Mouse (Mus musculus) hindbrain, postnatal 0 days (tissue): ENCODE data around the gene Lrrc58. TPM values are rescaled to one million over a fixed set of nuclear protein-coding genes. Genes with fewer than 3 reads are reported as not detected.

Experiments used
- ATAC-seq: fragments of 200-750 bp; cut with Nextera tagmentation; 2 replicates; pipeline ENCODE4 v1.8.0; 2017; ENCODE audit warnings: mild to moderate bottlenecking, moderate TSS enrichment, moderate library complexity
- DNase-seq: peaks from one replicate; pipeline ENCODE4 v3.0.0-alpha.2; 2015; ENCODE audit warnings: low spot score
- H3K27ac ChIP-seq: fragments of 300-500 bp; sonication (generic); 2 replicates; pipeline ENCODE4 v1.5.1; 2014; ENCODE audit warnings: mild to moderate bottlenecking
- H3K27me3 ChIP-seq: fragments of 300-500 bp; sonication (generic); 2 replicates; pipeline ENCODE4 v1.6.1; 2014; ENCODE audit warnings: low read length, mixed read lengths; ENCODE audit not compliant: insufficient read depth
- H3K36me3 ChIP-seq: fragments of 300-500 bp; sonication (generic); 2 replicates; pipeline ENCODE4 v1.6.1; 2014; ENCODE audit warnings: low read length, mixed read lengths; ENCODE audit not compliant: insufficient read depth
- H3K4me1 ChIP-seq: fragments of 300-500 bp; sonication (generic); 2 replicates; pipeline ENCODE4 v1.6.1; 2014; ENCODE audit warnings: antibody characterized with exemption, low read length, mixed read lengths; ENCODE audit not compliant: insufficient read depth
- H3K4me2 ChIP-seq: fragments of 300-500 bp; sonication (generic); 2 replicates; pipeline ENCODE4 v1.6.1; 2014; ENCODE audit warnings: low read depth, mild to moderate bottlenecking, low read length, moderate library complexity, mixed read lengths
- H3K4me3 ChIP-seq: fragments of 300-500 bp; sonication (generic); 2 replicates; pipeline ENCODE4 v1.5.1; 2014; ENCODE audit warnings: low read length
- H3K9ac ChIP-seq: fragments of 300-500 bp; sonication (generic); replicated peaks from 2 replicates; pipeline ENCODE4 v1.6.1; 2014; ENCODE audit warnings: mild to moderate bottlenecking, low read length, moderate library complexity, mixed read lengths
- H3K9me3 ChIP-seq: fragments of 300-500 bp; sonication (generic); 2 replicates; pipeline ENCODE4 v1.6.1; 2016; ENCODE audit warnings: low read length, mixed read lengths
- CTCF ChIP-seq: IDR thresholded peaks from 2 replicates; pipeline ENCODE4 v1.5.1; 2016; ENCODE audit warnings: antibody characterized with exemption, control low read depth, low read depth
- WGBS: fragments of 180-500 bp; shearing (Covaris S2); extraction: QIAGEN DNeasy Blood & Tissue Kit; methylation state at CpG from one replicate; pipeline ENCODE4 v1.1.7; 2014; 5-methylcytosine and 5-hydroxymethylcytosine counted together
- polyA plus RNA-seq: library from polyadenylated mRNA; unstranded; fragments of >200 nt; fragmentation: Nextera tagmentation; extraction: Ambion mirVana; gene quantifications from 2 replicates; pipeline ENCODE4 v1.2.1, GENCODE M21; 2015
- total RNA-seq: library from RNA; depleted of rRNA; stranded (reverse); fragments of >200 nt; gene quantifications from 2 replicates; pipeline ENCODE4 v1.2.3, GENCODE M21; 2014

Lrrc58 gene
- total and polyA plus RNA-seq, 2 experiments from 2014 or later, result 48.2 to 91.1 TPM

- no peak overlapping the region for H3K27ac ChIP-seq
- no peak for TF ChIP-seq CTCF
- H3K4me2 ChIP-seq, result no peak overlapping the region
- H3K36me3 ChIP-seq, result no peaks in the 10 kb centered on the region
- no peak for ATAC-seq
- no peak for DNase-seq
- no peaks in the 10 kb centered on the region for H3K9me3 ChIP-seq
- no peak overlapping the region for H3K4me3 ChIP-seq
- no peak overlapping the region for H3K9ac ChIP-seq
- H3K4me1 ChIP-seq, result no peaks in the 10 kb centered on the region
- H3K27me3 ChIP-seq, result no peaks in the 10 kb centered on the region
- 78% methylated on average over 5 of the region's 5 CpGs for WGBS
These were observed 13.6 kb upstream of the Lrrc58 start for GRCm38 (mm10) chr16:37854593-37854992.

GRCm38 (mm10) chr16:37855583-37855982 is 12.6 kb upstream of the Lrrc58 start:
- Histone ChIP-seq H3K9ac (no peak overlapping the region), H3K36me3 (no peaks in the 10 kb centered on the region), H3K4me1 (no peaks in the 10 kb centered on the region), H3K4me2 (no peak overlapping the region), H3K9me3 (no peaks in the 10 kb centered on the region), H3K27ac (no peak overlapping the region), H3K4me3 (no peak overlapping the region), H3K27me3 (no peaks in the 10 kb centered on the region)
- ATAC-seq (no peak), DNase-seq (no peak)
- WGBS, result 80% methylated on average over 8 of the region's 8 CpGs
- no peak for TF ChIP-seq CTCF

- Histone ChIP-seq H3K9me3 (no peaks in the 10 kb centered on the region), H3K4me3 (no peak overlapping the region), H3K4me2 (no peak overlapping the region), H3K27me3 (no peaks in the 10 kb centered on the region), H3K27ac (no peak overlapping the region), H3K9ac (no peak overlapping the region), H3K4me1 (no peaks in the 10 kb centered on the region), H3K36me3 (no peaks in the 10 kb centered on the region)
- ATAC-seq, result no peak
- no peak for DNase-seq
- WGBS, result 61% methylated on average over 3 of the region's 3 CpGs
- no peak for TF ChIP-seq CTCF
These were observed 11.9 kb upstream of the Lrrc58 start for GRCm38 (mm10) chr16:37856327-37856726.

- H3K36me3 ChIP-seq, result no peaks in the 10 kb centered on the region
- no peaks in the 10 kb centered on the region for H3K4me1 ChIP-seq
- H3K27me3 ChIP-seq, result no peaks in the 10 kb centered on the region
- no peaks in the 10 kb centered on the region for H3K9me3 ChIP-seq
- no peak for TF ChIP-seq CTCF
- ATAC-seq (no peak), DNase-seq (no peak)
- H3K9ac ChIP-seq, result no peak overlapping the region
- H3K4me2 ChIP-seq, result no peak overlapping the region
- H3K4me3 ChIP-seq, result no peak overlapping the region
- H3K27ac ChIP-seq, result no peak overlapping the region
- WGBS, result 48% methylated on average over 8 of the region's 8 CpGs
These were observed 10.7 kb upstream of the Lrrc58 start for GRCm38 (mm10) chr16:37857495-37857894.

- ATAC-seq, result no peak
- Histone ChIP-seq H3K4me3 (no peak overlapping the region), H3K27me3 (no peaks in the 10 kb centered on the region), H3K27ac (no peak overlapping the region), H3K4me1 (no peaks in the 10 kb centered on the region), H3K36me3 (no peaks in the 10 kb centered on the region), H3K9me3 (no peaks in the 10 kb centered on the region), H3K9ac (no peak overlapping the region), H3K4me2 (no peak overlapping the region)
- no peak for DNase-seq
- WGBS, result 79% methylated on average over 7 of the region's 7 CpGs
- no peak for TF ChIP-seq CTCF
These were observed 8.0 kb upstream of the Lrrc58 start for GRCm38 (mm10) chr16:37860213-37860612.

- 90% methylated on average over 7 of the region's 7 CpGs for WGBS
- H3K9me3 ChIP-seq, result no peaks in the 10 kb centered on the region
- no peaks in the 10 kb centered on the region for H3K4me1 ChIP-seq
- DNase-seq (no peak), ATAC-seq (no peak)
- no peak within 1 kb of the TSS for H3K4me3 ChIP-seq
- H3K36me3 ChIP-seq, result no peaks in the 10 kb centered on the region
- no peak within 1 kb of the TSS for H3K27ac ChIP-seq
- H3K27me3 ChIP-seq, result no peaks in the 10 kb centered on the region
- H3K4me2 ChIP-seq, result no peak within 1 kb of the TSS
- no peak for TF ChIP-seq CTCF
- no peak within 1 kb of the TSS for H3K9ac ChIP-seq
These were observed 7.2 kb upstream of the Lrrc58 start, which contains the start of gene Gm36028 for GRCm38 (mm10) chr16:37861029-37861428. TSS of gene Gm36028 (minus strand) at chr16:37861146.

- Histone ChIP-seq H3K36me3 (no peaks in the 10 kb centered on the region), H3K4me3 (no peak overlapping the region), H3K4me2 (no peak overlapping the region), H3K9ac (no peak overlapping the region), H3K9me3 (no peaks in the 10 kb centered on the region), H3K4me1 (0 out of 2 replicates have a peak, but pooled peaks cover 3% of the 10 kb centered on the region), H3K27me3 (no peaks in the 10 kb centered on the region), H3K27ac (no peak overlapping the region)
- no peak for TF ChIP-seq CTCF
- ATAC-seq, result no peak
- DNase-seq, result no peak
- 77% methylated on average over 3 of the region's 3 CpGs for WGBS
These were observed 4.3 kb upstream of the Lrrc58 start for GRCm38 (mm10) chr16:37863876-37864275.
